ENCODE assay signal across 23 mouse cellular contexts in the genomic region with DNA sequence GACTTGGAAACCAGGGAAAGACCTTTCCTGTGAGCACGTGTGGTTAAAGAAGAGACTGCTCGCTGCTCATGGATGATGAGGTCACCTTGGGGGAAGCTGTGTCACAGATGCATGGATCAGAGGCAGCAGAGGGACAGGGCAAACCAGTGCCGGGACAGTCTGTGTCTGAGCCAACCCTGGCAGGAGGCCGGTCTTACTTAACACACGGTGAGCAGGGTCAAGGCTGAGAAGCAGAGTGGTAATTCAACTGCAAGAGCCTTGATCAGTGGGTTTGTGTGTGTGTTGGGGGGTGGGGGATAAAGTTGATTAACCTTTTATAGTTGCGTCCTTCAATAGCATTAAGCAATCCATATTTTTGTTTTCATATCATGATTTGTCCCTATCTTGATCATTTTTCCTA. TPM values are rescaled to one million over a fixed set of nuclear protein-coding genes. Genes with fewer than 3 reads are reported as not detected.
A peak's percentile ranks its signal among the peaks of the same experiment; 100 is the strongest.
DNase-seq lines count a peak whose midpoint lies in the region; ATAC-seq lines count a peak whose summit lies in the region.
"Had no signal": no experiment of that assay in that cellular context is flagged by ENCODE, and none has a peak within 500 bp of the region (broad histone marks: within the 10 kb centered on the region; RNA-seq: fewer than 3 reads in every experiment).

No protein-coding gene starts in this region.

- WGBS in heart, embryonic 12.5 days = 54% methylated on average over 6 of the region's 6 CpGs
- WGBS in midbrain, embryonic 15.5 days = 59% methylated on average over 6 of the region's 6 CpGs

- H3K9me3 ChIP-seq in heart, embryonic 12.5 days (replicated peaks) = no peaks in the 10 kb centered on the region
- H3K9me3 ChIP-seq in midbrain, embryonic 15.5 days = no peaks in the 10 kb centered on the region
- H3K9me3 ChIP-seq: hindbrain, embryonic 15.5 days; limb, embryonic 15.5 days; midbrain, embryonic 12.5 days had no signal

- H3K4me2 ChIP-seq in heart, embryonic 12.5 days = no peak overlapping the region
- no peak overlapping the region for H3K4me2 ChIP-seq in midbrain, embryonic 15.5 days
- H3K4me2 ChIP-seq: hindbrain, embryonic 15.5 days; limb, embryonic 15.5 days; midbrain, embryonic 12.5 days had no signal

- intact Hi-C loops in heart, postnatal 10 days (cut with DNase I) = no loop called here

- H3K27ac ChIP-seq in heart, embryonic 12.5 days (ENCODE audit: poor library complexity, severe bottlenecking) = no peak overlapping the region
- no peak overlapping the region for H3K27ac ChIP-seq in midbrain, embryonic 15.5 days
- H3K27ac ChIP-seq: hindbrain, embryonic 15.5 days; left cerebral cortex, adult 2 months; limb, embryonic 15.5 days; midbrain, embryonic 12.5 days had no signal

- H3K36me3 ChIP-seq in heart, embryonic 12.5 days = no peaks in the 10 kb centered on the region
- H3K36me3 ChIP-seq in midbrain, embryonic 15.5 days (replicated peaks) = no peaks in the 10 kb centered on the region
- H3K36me3 ChIP-seq: hindbrain, embryonic 15.5 days; limb, embryonic 15.5 days; midbrain, embryonic 12.5 days had no signal

- H3K4me3 ChIP-seq in heart, embryonic 12.5 days = no peak overlapping the region
- no peak overlapping the region for H3K4me3 ChIP-seq in midbrain, embryonic 15.5 days
- H3K4me3 ChIP-seq: hindbrain, embryonic 15.5 days; left cerebral cortex, adult 2 months; limb, embryonic 15.5 days; midbrain, embryonic 12.5 days had no signal

- no peak overlapping the region for H3K9ac ChIP-seq in heart, embryonic 12.5 days
- H3K9ac ChIP-seq in midbrain, embryonic 15.5 days = no peak overlapping the region
- H3K9ac ChIP-seq: hindbrain, embryonic 15.5 days; limb, embryonic 15.5 days; midbrain, embryonic 12.5 days had no signal

- no peaks in the 10 kb centered on the region for H3K27me3 ChIP-seq in heart, embryonic 12.5 days (replicated peaks)
- H3K27me3 ChIP-seq in midbrain, embryonic 15.5 days (replicated peaks) = no peaks in the 10 kb centered on the region
- H3K27me3 ChIP-seq: hindbrain, embryonic 15.5 days; limb, embryonic 15.5 days; midbrain, embryonic 12.5 days had no signal

- DNase-seq in heart, postnatal 10 days = peak; percentile 15 to 27
- peak; percentile 15 for DNase-seq in ovary, postnatal 36 days (ENCODE audit: low spot score)
- DNase-seq in ovary, postnatal 14 days (ENCODE audit: low spot score) = no peak
- DNase-seq in adrenal gland, postnatal 14 days = peak; percentile 74
- DNase-seq in cerebellum, postnatal 14 days = no peak
- DNase-seq: cerebellum, adult 8-10 months; kidney, adult 8-10 months; kidney, postnatal 10 days; left cerebral cortex, postnatal 4 days; right cerebral cortex, postnatal 25 days had no signal

- no peaks in the 10 kb centered on the region for H3K4me1 ChIP-seq in heart, embryonic 12.5 days (replicated peaks)
- H3K4me1 ChIP-seq in midbrain, embryonic 15.5 days = peaks cover 12% of the 10 kb centered on the region

- no peak for ATAC-seq in heart, embryonic 12.5 days (ENCODE audit: insufficient number of reproducible peaks, low FRiP score)
- ATAC-seq in midbrain, embryonic 15.5 days (replicated peaks) = no peak
- ATAC-seq: activated CD4-positive, CD25-positive, alpha-beta regulatory T cell, adult 4 months had no signal

RNA-seq across cellular contexts. Expression of gene Cnmd, which starts 37.4 kb away (rescaled TPM):
- not detected for total RNA-seq in heart, postnatal 10 days (2021)
- polyA plus RNA-seq in heart, embryonic 12.5 days (2016; fragmentation: Nextera tagmentation; extraction: Ambion mirVana) = 0.85 and 1.3 TPM in 2 replicates
- total RNA-seq in adrenal gland, postnatal 14 days (2021) = 1.6 and 2.9 TPM in 2 replicates
- polyA plus RNA-seq in midbrain, embryonic 15.5 days (2015; fragmentation: Nextera tagmentation; extraction: Ambion mirVana) = 1.9 and 2.1 TPM in 2 replicates
- total RNA-seq: MEL; monocyte, adult 5-6 weeks; neutrophil, adult 5-6 weeks had no signal
- polyA plus RNA-seq: activated CD4-positive, CD25-positive, alpha-beta regulatory T cell, adult 4 months; C2C12; intestine, embryonic 14.5 days; spleen, adult 2 months had no signal

Comparison
In these comparisons a context has a peak if more than half of its experiments do, and no peak if none do; other contexts are left out.
1. DNase-seq: peak in heart, postnatal 10 days (2 of 2), ovary, postnatal 36 days (single experiment) and adrenal gland, postnatal 14 days (single experiment); none in ovary, postnatal 14 days (single experiment) and cerebellum, postnatal 14 days (0 of 2).